Comparison of ENCODE assay signal across 9 mouse cellular contexts in genomic region chr7:92666274-92666820, GRCm38 (mm10). TPM values are rescaled to one million over a fixed set of nuclear protein-coding genes. Genes with fewer than 3 reads are reported as not detected.
DNase-seq lines count a peak whose midpoint lies in the region; ATAC-seq lines count a peak whose summit lies in the region.
"Had no signal": no experiment of that assay in that cellular context is flagged by ENCODE, and none has a peak within 500 bp of the region (broad histone marks: within the 10 kb centered on the region; RNA-seq: fewer than 3 reads in every experiment).

No protein-coding gene starts in this region.

- H3K27me3 ChIP-seq in neural tube, embryonic 11.5 days (ENCODE audit: control insufficient read depth, insufficient read depth, low read length): no peaks in the 10 kb centered on the region
- no peaks in the 10 kb centered on the region for H3K27me3 ChIP-seq in limb, embryonic 15.5 days
- H3K27me3 ChIP-seq in stomach, embryonic 14.5 days (ENCODE audit: control insufficient read depth, insufficient read depth, low read length): no peaks in the 10 kb centered on the region

- peaks cover 7% of the 10 kb centered on the region for H3K4me1 ChIP-seq in neural tube, embryonic 11.5 days (ENCODE audit: control insufficient read depth, insufficient read depth, low read length)
- peaks cover 16% of the 10 kb centered on the region for H3K4me1 ChIP-seq in limb, embryonic 15.5 days
- H3K4me1 ChIP-seq in stomach, embryonic 14.5 days (ENCODE audit: control insufficient read depth, insufficient read depth, low read length): peaks cover 16% of the 10 kb centered on the region; the same call in 1 of the 2 replicates

- DNase-seq in neural tube, embryonic 11.5 days (ENCODE audit: low spot score): no peak
- no peak for DNase-seq in neural tube, embryonic 10.5 days (ENCODE audit: extremely low spot score, low spot score)
- no peak for DNase-seq in spleen, adult 12 weeks (ENCODE audit: low spot score)
- DNase-seq in adrenal gland, postnatal 14 days: no peak
- no peak for DNase-seq in kidney, postnatal 36 days
- DNase-seq: cerebellum, postnatal 25 days had no signal

- no peak for ATAC-seq in neural tube, embryonic 11.5 days (ENCODE audit: insufficient read depth, low FRiP score, low TSS enrichment)
- ATAC-seq in erythroblast, adult 5-6 weeks (replicated peaks; ENCODE audit: low FRiP score, poor library complexity, severe bottlenecking): peak; percentile 27; the same call in 1 of the 2 replicates
- no peak for ATAC-seq in limb, embryonic 15.5 days (ENCODE audit: insufficient number of reproducible peaks, low FRiP score, low TSS enrichment, low read depth)
- no peak for ATAC-seq in stomach, embryonic 14.5 days (ENCODE audit: insufficient number of reproducible peaks, insufficient read depth, low FRiP score, low read depth)

- 0 out of 2 replicates have a peak overlapping the region, but pooled peaks have one; percentile 5 for H3K4me2 ChIP-seq in neural tube, embryonic 11.5 days (ENCODE audit: low read depth)
- peak overlapping the region; percentile 52; the same call in 1 of the 2 replicates for H3K4me2 ChIP-seq in limb, embryonic 15.5 days
- peak overlapping the region; percentile 49 for H3K4me2 ChIP-seq in stomach, embryonic 14.5 days (replicated peaks; ENCODE audit: low read depth, low read length)

- peak overlapping the region; percentile 12; the same call in 1 of the 2 replicates for H3K4me3 ChIP-seq in neural tube, embryonic 11.5 days (ENCODE audit: low read depth, low read length)
- peak overlapping the region; percentile 91 for H3K4me3 ChIP-seq in limb, embryonic 15.5 days
- no peak overlapping the region for H3K4me3 ChIP-seq in stomach, embryonic 14.5 days (ENCODE audit: low read depth, low read length)

- H3K36me3 ChIP-seq in neural tube, embryonic 11.5 days (ENCODE audit: control insufficient read depth, insufficient read depth, low read length): peaks cover 5% of the 10 kb centered on the region; the same call in 1 of the 2 replicates
- H3K36me3 ChIP-seq in limb, embryonic 15.5 days: peaks cover 7% of the 10 kb centered on the region
- peaks cover 21% of the 10 kb centered on the region for H3K36me3 ChIP-seq in stomach, embryonic 14.5 days (ENCODE audit: control insufficient read depth, insufficient read depth, low read length)

- no peak overlapping the region for H3K9ac ChIP-seq in neural tube, embryonic 11.5 days (ENCODE audit: low read length)
- H3K9ac ChIP-seq in limb, embryonic 15.5 days: no peak overlapping the region
- no peak overlapping the region for H3K9ac ChIP-seq in stomach, embryonic 14.5 days (replicated peaks; ENCODE audit: low read depth, low read length)

- no peaks in the 10 kb centered on the region for H3K9me3 ChIP-seq in neural tube, embryonic 11.5 days (ENCODE audit: control insufficient read depth, low read length)
- H3K9me3 ChIP-seq in limb, embryonic 15.5 days: no peaks in the 10 kb centered on the region
- H3K9me3 ChIP-seq in stomach, embryonic 14.5 days (ENCODE audit: control insufficient read depth, low read depth, low read length): no peaks in the 10 kb centered on the region

- H3K27ac ChIP-seq in neural tube, embryonic 11.5 days (ENCODE audit: low read depth, low read length): no peak overlapping the region
- no peak overlapping the region for H3K27ac ChIP-seq in limb, embryonic 15.5 days
- no peak overlapping the region for H3K27ac ChIP-seq in stomach, embryonic 14.5 days (ENCODE audit: low read length)

- 91% methylated on average over 7 of the region's 7 CpGs for WGBS in neural tube, embryonic 11.5 days
- 63% methylated on average over 7 of the region's 7 CpGs for WGBS in limb, embryonic 15.5 days
- 82% methylated on average over 7 of the region's 7 CpGs for WGBS in stomach, embryonic 14.5 days

RNA-seq across cellular contexts. Expression of gene Pcf11, which starts 3.4 kb away (rescaled TPM):
- 18.1 and 21.5 TPM in 2 replicates for polyA plus RNA-seq in neural tube, embryonic 11.5 days (2014; fragmentation: Nextera tagmentation; extraction: Ambion mirVana)
- total RNA-seq in erythroblast, adult 5-6 weeks (2015; ENCODE audit: low replicate concordance): 119 and 186 TPM in 2 replicates
- 118 and 141 TPM in 2 replicates for total RNA-seq in erythroblast, adult 5-6 weeks (2017; ENCODE audit: low replicate concordance)
- 18.8 and 23.0 TPM in 2 replicates for polyA plus RNA-seq in limb, embryonic 15.5 days (2015; fragmentation: Nextera tagmentation; extraction: Ambion mirVana)
- polyA plus RNA-seq in stomach, embryonic 14.5 days (2014; fragmentation: Nextera tagmentation; extraction: Ambion mirVana): 23.7 and 26.7 TPM in 2 replicates
- 48.8 and 53.3 TPM in 2 replicates for total RNA-seq in adrenal gland, postnatal 14 days (2021)

RNA-seq across cellular contexts. Expression of gene Ankrd42, which starts 29.4 kb away (rescaled TPM):
- polyA plus RNA-seq in neural tube, embryonic 11.5 days (2014; fragmentation: Nextera tagmentation; extraction: Ambion mirVana): 8.3 and 10.0 TPM in 2 replicates
- not detected in 2 replicates for total RNA-seq in erythroblast, adult 5-6 weeks (2015; ENCODE audit: low replicate concordance)
- total RNA-seq in erythroblast, adult 5-6 weeks (2017; ENCODE audit: low replicate concordance): 0.77 and 0.84 TPM in 2 replicates
- 5.7 and 6.1 TPM in 2 replicates for polyA plus RNA-seq in limb, embryonic 15.5 days (2015; fragmentation: Nextera tagmentation; extraction: Ambion mirVana)
- 6.0 and 7.6 TPM in 2 replicates for polyA plus RNA-seq in stomach, embryonic 14.5 days (2014; fragmentation: Nextera tagmentation; extraction: Ambion mirVana)
- 6.2 and 7.0 TPM in 2 replicates for total RNA-seq in adrenal gland, postnatal 14 days (2021)
